In the genomic region with DNA sequence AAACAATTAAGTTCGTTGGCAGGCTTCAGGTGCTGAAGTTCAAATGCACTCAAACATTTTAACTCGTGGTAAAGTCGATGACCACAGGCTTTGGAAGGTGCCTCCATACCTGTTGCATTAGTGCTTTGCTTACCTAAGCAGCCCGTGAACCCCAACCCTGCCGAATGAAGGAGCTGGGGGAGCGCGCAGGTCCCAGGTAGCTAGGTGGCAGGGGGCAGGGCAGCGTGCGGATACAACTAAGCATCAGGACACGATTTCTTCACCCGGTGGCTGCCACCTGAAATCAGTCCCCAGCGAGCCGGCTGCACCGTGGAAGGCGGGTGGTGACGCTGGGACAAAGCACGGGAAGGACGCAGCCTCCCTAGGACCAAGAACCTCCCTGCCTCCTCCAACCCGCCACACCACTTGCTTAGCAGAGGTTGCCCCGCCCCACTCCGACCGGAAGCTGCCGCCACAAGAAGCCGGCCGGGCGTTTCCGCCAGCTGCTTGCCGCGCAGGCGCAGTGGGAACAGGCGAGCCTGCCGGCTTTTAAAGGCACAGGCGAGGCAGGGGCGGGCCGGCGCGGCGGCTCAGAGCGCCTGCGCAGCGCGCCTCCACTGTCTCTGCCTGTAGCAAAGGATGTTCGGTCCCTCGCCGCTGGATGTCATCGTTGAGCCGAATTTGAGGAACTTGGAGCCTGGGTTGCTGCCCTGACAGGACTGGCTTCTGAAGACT, we compare ENCODE assay signal across 8 mouse cellular contexts. TPM values are rescaled to one million over a fixed set of nuclear protein-coding genes. Genes with fewer than 3 reads are reported as not detected.
DNase-seq lines count a peak whose midpoint lies in the region; ATAC-seq and TF ChIP-seq lines count a peak whose summit lies in the region.

No protein-coding gene starts in this region.

- peak overlapping the region; percentile 82 for H3K9ac ChIP-seq in heart, embryonic 11.5 days (ENCODE audit: low read depth, low read length)
- peak overlapping the region; percentile 74 for H3K9ac ChIP-seq in kidney, embryonic 16.5 days (replicated peaks; ENCODE audit: low read length)
- H3K9ac ChIP-seq in liver, adult 2 months (ENCODE audit: low read depth, low read length): peak overlapping the region; percentile 79

- H3K36me3 ChIP-seq in C2C12 (ENCODE audit: control insufficient read depth, insufficient read depth) (peaks cover 12% of the 10 kb centered on the region), myocyte (ENCODE audit: control insufficient read depth, insufficient read depth) (peaks cover 23% of the 10 kb centered on the region)
- peaks cover 14% of the 10 kb centered on the region for H3K36me3 ChIP-seq in erythroblast, embryonic 14.5 days (ENCODE audit: control insufficient read depth)
- peaks cover 6% of the 10 kb centered on the region for H3K36me3 ChIP-seq in heart, embryonic 11.5 days (ENCODE audit: control insufficient read depth, insufficient read depth, low read length)
- peaks cover 23% of the 10 kb centered on the region for H3K36me3 ChIP-seq in kidney, embryonic 16.5 days (ENCODE audit: insufficient read depth, low read length)
- peaks cover 12% of the 10 kb centered on the region for H3K36me3 ChIP-seq in liver, adult 2 months (ENCODE audit: control insufficient read depth, insufficient read depth, low read length)
- H3K36me3 ChIP-seq in splenic B cell, adult 2 months (ENCODE audit: control insufficient read depth, insufficient read depth, low read length, poor library complexity, severe bottlenecking): peaks cover 4% of the 10 kb centered on the region

- H3K79me3 ChIP-seq in C2C12 (ENCODE audit: low read depth): peaks cover 36% of the 10 kb centered on the region

- peak; percentile 86 for TF ChIP-seq CTCF in C2C12 (IDR thresholded peaks at IDR 0.05; ENCODE audit: control insufficient read depth, insufficient read depth, insufficient read length)
- peak; percentile 80 for TF ChIP-seq CTCF in brain, embryonic 14.5 days (IDR thresholded peaks at IDR 0.05; ENCODE audit: borderline replicate concordance, extremely low read depth, insufficient read depth, insufficient read length)
- TF ChIP-seq CTCF in liver, adult 2 months (IDR thresholded peaks at IDR 0.05; ENCODE audit: low read depth, low read length): peak; percentile 91

- H3K79me2 ChIP-seq in C2C12 (ENCODE audit: control insufficient read depth, insufficient read depth): peaks cover 49% of the 10 kb centered on the region
- peaks cover 15% of the 10 kb centered on the region; the same call in 1 of the 2 replicates for H3K79me2 ChIP-seq in liver, adult 2 months (ENCODE audit: control insufficient read depth, insufficient read depth, low read length)
- peaks cover 37% of the 10 kb centered on the region for H3K79me2 ChIP-seq in myocyte (ENCODE audit: control insufficient read depth, insufficient read depth)

- WGBS in heart, embryonic 11.5 days (ENCODE audit: insufficient replicate concordance): under 1% methylated on average over 47 of the region's 47 CpGs
- under 1% methylated on average over 47 of the region's 47 CpGs for WGBS in kidney, embryonic 16.5 days
- under 1% methylated on average over 47 of the region's 47 CpGs for WGBS in liver, adult 2 months

- H3K27ac ChIP-seq in heart, embryonic 11.5 days (ENCODE audit: low read depth, low read length): no peak overlapping the region
- H3K27ac ChIP-seq in kidney, embryonic 16.5 days (ENCODE audit: low read length): no peak overlapping the region
- H3K27ac ChIP-seq in liver, adult 2 months (replicated peaks; ENCODE audit: insufficient read depth, low read depth, low read length): peak overlapping the region; percentile 26; the same call in 1 of the 2 replicates

- H3K27me3 ChIP-seq in C2C12 (ENCODE audit: control insufficient read depth, insufficient read depth, insufficient read length) (no peaks in the 10 kb centered on the region), myocyte (ENCODE audit: control insufficient read depth, insufficient read depth, insufficient read length) (no peaks in the 10 kb centered on the region)
- no peaks in the 10 kb centered on the region for H3K27me3 ChIP-seq in erythroblast, embryonic 14.5 days (ENCODE audit: control insufficient read depth)
- H3K27me3 ChIP-seq in heart, embryonic 11.5 days (ENCODE audit: control insufficient read depth, insufficient read depth, low read length): no peaks in the 10 kb centered on the region
- no peaks in the 10 kb centered on the region for H3K27me3 ChIP-seq in kidney, embryonic 16.5 days (ENCODE audit: insufficient read depth, low read length)
- H3K27me3 ChIP-seq in liver, adult 2 months (ENCODE audit: control insufficient read depth, insufficient read depth, low read length): no peaks in the 10 kb centered on the region
- H3K27me3 ChIP-seq in splenic B cell, adult 2 months (ENCODE audit: control insufficient read depth, insufficient read depth, low read length, poor library complexity, severe bottlenecking): no peaks in the 10 kb centered on the region

- H3K4me3 ChIP-seq in C2C12 (ENCODE audit: insufficient read depth, poor library complexity, severe bottlenecking) (peak overlapping the region; percentile 78), myocyte (peak overlapping the region; percentile 56)
- H3K4me3 ChIP-seq in erythroblast, embryonic 14.5 days (replicated peaks): peak overlapping the region; percentile 88
- peak overlapping the region; percentile 76 for H3K4me3 ChIP-seq in heart, embryonic 11.5 days (ENCODE audit: low read depth, low read length)
- H3K4me3 ChIP-seq in kidney, embryonic 16.5 days (ENCODE audit: low read length): peak overlapping the region; percentile 78
- H3K4me3 ChIP-seq in liver, adult 2 months (ENCODE audit: insufficient read depth, low read depth, low read length): peak overlapping the region; percentile 68

- peak; percentile 99 for DNase-seq in brain, embryonic 14.5 days (ENCODE audit: low read depth)
- peak; percentile 92 for DNase-seq in liver, adult 2 months (ENCODE audit: extremely low read depth, low read depth, low spot score)
- DNase-seq in splenic B cell, adult 2 months (ENCODE audit: low read depth, low spot score): peak; percentile 99

- TF ChIP-seq POLR2A in brain, embryonic 14.5 days (IDR thresholded peaks at IDR 0.05; ENCODE audit: borderline replicate concordance, extremely low read depth, insufficient read depth, insufficient read length, poor library complexity, severe bottlenecking): peak; percentile 64; the same call in 1 of the 2 replicates
- TF ChIP-seq POLR2A in liver, adult 2 months (IDR thresholded peaks at IDR 0.05; ENCODE audit: extremely low read depth, insufficient read depth, low read length): no peak
- TF ChIP-seq POLR2A in myocyte (IDR thresholded peaks at IDR 0.05; ENCODE audit: insufficient read length, low read depth): peak; percentile 96

- H3K9me3 ChIP-seq in erythroblast, embryonic 14.5 days (ENCODE audit: control insufficient read depth, low read length): no peaks in the 10 kb centered on the region
- no peaks in the 10 kb centered on the region for H3K9me3 ChIP-seq in heart, embryonic 11.5 days (replicated peaks; ENCODE audit: control insufficient read depth, low read length)
- no peaks in the 10 kb centered on the region for H3K9me3 ChIP-seq in kidney, embryonic 16.5 days (ENCODE audit: low read length)

- H3K4me1 ChIP-seq in erythroblast, embryonic 14.5 days (ENCODE audit: control insufficient read depth): peaks cover 50% of the 10 kb centered on the region
- H3K4me1 ChIP-seq in heart, embryonic 11.5 days (ENCODE audit: control insufficient read depth, insufficient read depth, low read length): peaks cover 22% of the 10 kb centered on the region
- H3K4me1 ChIP-seq in kidney, embryonic 16.5 days (ENCODE audit: insufficient read depth, low read length): peaks cover 27% of the 10 kb centered on the region
- H3K4me1 ChIP-seq in liver, adult 2 months (ENCODE audit: control insufficient read depth, insufficient read depth, low read length): peaks cover 10% of the 10 kb centered on the region

- peak overlapping the region; percentile 82 for H3K4me2 ChIP-seq in heart, embryonic 11.5 days
- peak overlapping the region; percentile 54 for H3K4me2 ChIP-seq in kidney, embryonic 16.5 days (replicated peaks; ENCODE audit: low read depth, low read length)
- H3K4me2 ChIP-seq in myocyte (ENCODE audit: low read depth): peak overlapping the region; percentile 68

- peak overlapping the region; percentile 91 for H3ac ChIP-seq in C2C12 (ENCODE audit: control insufficient read depth, insufficient read length, low read depth)
- peak overlapping the region; percentile 9 for H3ac ChIP-seq in myocyte (ENCODE audit: control insufficient read depth, insufficient read length)

- ATAC-seq in heart, embryonic 11.5 days (replicated peaks; ENCODE audit: insufficient number of reproducible peaks, low FRiP score, low TSS enrichment): peak; percentile 94
- peak; percentile 96 for ATAC-seq in kidney, embryonic 16.5 days (ENCODE audit: low FRiP score, low TSS enrichment)

RNA-seq across cellular contexts. Expression of a gene that starts 1.4 kb away (rescaled TPM):
- polyA plus RNA-seq in C2C12 (2012; fragmentation: generic; extraction: Trizol): 2.0 TPM
- 7.4 and 10.7 TPM in 2 replicates for polyA plus RNA-seq in brain, embryonic 14.5 days (2012; rRNA removed)
- polyA plus RNA-seq in erythroblast, embryonic 14.5 days (2012): 0.01 TPM in 1 of 2 replicates, not detected in the other
- polyA plus RNA-seq in heart, embryonic 11.5 days (2014; fragmentation: Nextera tagmentation; extraction: Ambion mirVana): 4.3 and 5.4 TPM in 2 replicates
- 5.0 and 5.8 TPM in 2 replicates for polyA plus RNA-seq in kidney, embryonic 16.5 days (2015; fragmentation: Nextera tagmentation; extraction: Ambion mirVana)
- 1.2 and 1.9 TPM in 2 replicates for total RNA-seq in liver, adult 2 months (2014; rRNA removed)
- polyA plus RNA-seq in liver, adult 2 months (2012; rRNA removed): 0.97 and 1.0 TPM in 2 replicates
- 2.0 TPM for polyA plus RNA-seq in myocyte (2012; fragmentation: generic; extraction: Trizol)

RNA-seq across cellular contexts. Expression of a gene that starts 1.5 kb away (rescaled TPM):
- polyA plus RNA-seq in C2C12 (2012; fragmentation: generic; extraction: Trizol) (6.4 TPM), myocyte (2012; fragmentation: generic; extraction: Trizol) (6.6 TPM)
- polyA plus RNA-seq in brain, embryonic 14.5 days (2012; rRNA removed): 10.0 and 11.5 TPM in 2 replicates
- polyA plus RNA-seq in erythroblast, embryonic 14.5 days (2012): 0.02 TPM in 1 of 2 replicates, not detected in the other
- polyA plus RNA-seq in heart, embryonic 11.5 days (2014; fragmentation: Nextera tagmentation; extraction: Ambion mirVana): 13.9 and 17.2 TPM in 2 replicates
- polyA plus RNA-seq in kidney, embryonic 16.5 days (2015; fragmentation: Nextera tagmentation; extraction: Ambion mirVana): 17.2 and 18.1 TPM in 2 replicates
- total RNA-seq in liver, adult 2 months (2014; rRNA removed): 11.8 and 12.3 TPM in 2 replicates
- 3.2 TPM in 2 replicates for polyA plus RNA-seq in liver, adult 2 months (2012; rRNA removed)

RNA-seq across cellular contexts. Expression of a gene that starts 30.2 kb away (rescaled TPM):
- 0.04 TPM for polyA plus RNA-seq in C2C12 (2012; fragmentation: generic; extraction: Trizol)
- polyA plus RNA-seq in brain, embryonic 14.5 days (2012; rRNA removed): 0.35 and 0.64 TPM in 2 replicates
- polyA plus RNA-seq in erythroblast, embryonic 14.5 days (2012): not detected in 2 replicates
- polyA plus RNA-seq in heart, embryonic 11.5 days (2014; fragmentation: Nextera tagmentation; extraction: Ambion mirVana): 0.40 TPM in 1 of 2 replicates, not detected in the other
- 5.9 and 6.8 TPM in 2 replicates for polyA plus RNA-seq in kidney, embryonic 16.5 days (2015; fragmentation: Nextera tagmentation; extraction: Ambion mirVana)
- 0.13 and 0.37 TPM in 2 replicates for total RNA-seq in liver, adult 2 months (2014; rRNA removed)
- 0.11 and 0.20 TPM in 2 replicates for polyA plus RNA-seq in liver, adult 2 months (2012; rRNA removed)
- 0.11 TPM for polyA plus RNA-seq in myocyte (2012; fragmentation: generic; extraction: Trizol)
